Mouse (Mus musculus) midbrain, embryonic 10.5 days (tissue): Measurements from ENCODE around the gene Pold1. TPM values are rescaled to one million over a fixed set of nuclear protein-coding genes. Genes with fewer than 3 reads are reported as not detected.
A peak's percentile ranks its signal among the peaks of the same experiment; 100 is the strongest.

Experiments used
- DNase-seq: peaks from one replicate; pipeline ENCODE4 v3.0.0-alpha.2; 2017; ENCODE audit warnings: low spot score
- H3K27ac ChIP-seq: fragments of 300-500 bp; sonication (generic); replicated peaks from 2 replicates; pipeline ENCODE4 v1.5.1; 2016; ENCODE audit warnings: mild to moderate bottlenecking
- H3K27me3 ChIP-seq: fragments of 300-500 bp; sonication (generic); 2 replicates; pipeline ENCODE4 v1.6.1; 2016; ENCODE audit warnings: low read depth, mild to moderate bottlenecking; ENCODE audit not compliant: poor library complexity, severe bottlenecking
- H3K36me3 ChIP-seq: fragments of 300-500 bp; sonication (generic); 2 replicates; pipeline ENCODE4 v1.6.1; 2016; ENCODE audit warnings: mild to moderate bottlenecking, moderate library complexity
- H3K4me1 ChIP-seq: fragments of 300-500 bp; sonication (generic); 2 replicates; pipeline ENCODE4 v1.6.1; 2016
- H3K4me3 ChIP-seq: fragments of 300-500 bp; sonication (generic); 2 replicates; pipeline ENCODE4 v1.5.1; 2016; ENCODE audit warnings: mild to moderate bottlenecking, moderate library complexity
- H3K9me3 ChIP-seq: fragments of 300-500 bp; sonication (generic); replicated peaks from 2 replicates; pipeline ENCODE4 v1.6.1; 2016; ENCODE audit warnings: mild to moderate bottlenecking
- WGBS: fragments of 180-500 bp; shearing (Covaris S2); methylation state at CpG from one replicate; pipeline ENCODE4 v1.1.7; 2016; 5-methylcytosine and 5-hydroxymethylcytosine counted together
- polyA plus RNA-seq: library from polyadenylated mRNA; unstranded; fragments of >200 nt; fragmentation: Nextera tagmentation; extraction: Ambion mirVana; gene quantifications from 2 replicates; pipeline ENCODE4 v1.2.1, GENCODE M21; 2016

The Pold1 gene
- polyA plus RNA-seq, 1 experiment from 2014 or later = 179 TPM

DNA sequence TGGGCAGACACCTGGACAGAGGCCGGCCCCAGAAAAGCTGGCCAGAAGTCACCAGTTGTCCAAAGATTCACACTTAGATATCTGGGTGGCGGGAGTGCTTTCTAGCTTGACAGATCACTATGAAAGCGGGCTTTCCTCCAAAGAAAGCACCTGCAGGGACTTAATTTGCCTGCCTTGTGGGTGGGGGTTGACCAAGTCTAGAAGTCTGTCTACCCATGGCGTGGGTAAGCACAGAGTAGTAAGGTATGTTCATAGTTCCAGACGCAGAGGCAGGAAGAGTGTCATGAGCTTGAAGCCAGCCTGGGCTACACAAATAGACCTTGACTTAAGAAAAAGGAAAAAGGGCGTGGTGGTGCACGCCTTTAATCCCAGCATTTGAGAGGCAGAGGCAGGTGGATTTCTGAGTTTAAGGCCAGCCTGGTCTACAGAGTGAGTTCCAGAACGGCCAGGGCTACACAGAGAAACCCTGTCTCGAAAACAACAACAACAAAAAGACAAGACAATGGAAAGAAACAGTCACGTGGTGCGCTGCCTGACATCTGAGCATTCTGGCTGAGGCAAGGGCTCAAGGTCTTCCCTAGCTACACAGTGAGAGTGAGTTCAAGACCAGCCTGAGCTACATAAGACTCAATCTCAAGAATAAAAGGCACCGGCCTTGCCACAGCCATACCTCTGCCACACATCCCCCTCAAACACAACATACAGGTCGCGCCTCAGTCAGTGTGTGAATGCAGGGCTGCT is 22.1 kb downstream of the Pold1 start:
- no peaks in the 10 kb centered on the region for H3K36me3 ChIP-seq
- no peak for DNase-seq
- WGBS = 88% methylated on average over 14 of the region's 14 CpGs
- peaks cover 88% of the 10 kb centered on the region for H3K27me3 ChIP-seq
- H3K4me1 ChIP-seq = peaks cover 29% of the 10 kb centered on the region
- no peak overlapping the region for H3K27ac ChIP-seq
- H3K4me3 ChIP-seq = no peak overlapping the region
- no peaks in the 10 kb centered on the region for H3K9me3 ChIP-seq

DNA sequence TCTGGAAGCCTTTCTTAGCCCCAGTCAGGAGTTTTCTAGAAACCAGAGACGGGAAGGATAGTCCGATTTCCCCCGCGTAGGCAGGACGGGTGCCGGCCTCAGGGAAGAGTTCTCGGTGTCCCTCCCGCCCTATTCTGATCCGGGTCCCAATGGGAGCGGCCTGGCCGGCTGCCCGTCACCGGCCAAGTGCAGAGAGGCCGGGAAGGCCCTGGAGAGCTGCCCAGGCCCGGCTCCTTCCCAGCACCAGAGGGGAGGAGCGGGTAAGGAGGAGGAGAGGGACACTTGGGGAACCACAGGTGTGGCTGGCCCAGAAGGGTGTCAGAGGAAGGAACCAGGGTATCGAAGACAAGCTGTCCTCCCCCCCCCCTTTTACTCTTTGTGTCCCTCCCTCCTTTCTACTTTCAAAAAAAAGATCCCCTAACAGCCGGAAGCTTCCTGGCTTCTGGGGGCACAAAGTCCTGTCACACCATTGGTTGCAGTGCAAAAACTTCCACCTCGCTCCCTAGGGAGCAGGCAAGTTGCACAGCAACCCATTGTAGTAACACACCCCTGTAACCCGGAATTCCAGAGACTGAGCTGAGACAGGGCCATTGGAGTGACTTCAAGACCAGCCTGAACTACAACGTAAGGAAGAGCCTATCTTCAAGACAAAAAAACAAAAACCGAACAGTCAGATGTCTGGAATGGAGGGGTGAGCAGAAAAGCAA is 23.4 kb downstream of the Pold1 start:
- 21% methylated on average over 22 of the region's 22 CpGs for WGBS
- DNase-seq = no peak
- H3K4me3 ChIP-seq = peak overlapping the region; percentile 9; the same call in 1 of the 2 replicates
- peaks cover 35% of the 10 kb centered on the region for H3K4me1 ChIP-seq
- H3K36me3 ChIP-seq = no peaks in the 10 kb centered on the region
- H3K27ac ChIP-seq = peak overlapping the region; percentile 49
- H3K9me3 ChIP-seq = no peaks in the 10 kb centered on the region
- peaks cover 98% of the 10 kb centered on the region for H3K27me3 ChIP-seq

DNA sequence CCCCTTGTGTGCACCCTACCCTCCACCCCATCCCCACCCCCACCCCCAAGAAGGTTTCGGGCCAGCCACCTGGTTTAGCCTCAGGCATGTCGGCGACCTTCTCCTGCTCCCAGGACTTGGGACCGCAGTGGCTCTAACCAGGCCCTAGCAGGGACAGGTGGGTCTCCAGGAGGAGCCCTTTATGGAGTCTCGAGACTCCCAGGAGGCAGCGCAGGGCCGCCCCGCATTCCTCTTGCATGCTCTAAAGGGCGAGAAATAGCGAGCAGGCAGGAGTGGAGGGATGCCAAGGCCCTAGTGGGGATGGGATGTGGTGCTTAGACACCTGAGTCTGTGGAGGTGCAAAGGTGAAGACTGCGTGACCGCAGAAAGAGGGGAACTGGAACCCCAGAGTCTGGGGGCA is 24.1 kb downstream of the Pold1 start, which contains the start of gene Mybpc2:
Gene Mybpc2 (minus strand): TSS at position 155 of the 400 bp plus-strand sequence.
- Histone ChIP-seq H3K9me3 (no peaks in the 10 kb centered on the region), H3K27me3 (peaks cover 90% of the 10 kb centered on the region), H3K4me3 (peak within 1 kb of the TSS; percentile 9; the same call in 1 of the 2 replicates), H3K4me1 (peaks cover 34% of the 10 kb centered on the region), H3K36me3 (no peaks in the 10 kb centered on the region), H3K27ac (peak within 1 kb of the TSS; percentile 49)
- 33% methylated on average over 12 of the region's 12 CpGs for WGBS
- DNase-seq = no peak

DNA sequence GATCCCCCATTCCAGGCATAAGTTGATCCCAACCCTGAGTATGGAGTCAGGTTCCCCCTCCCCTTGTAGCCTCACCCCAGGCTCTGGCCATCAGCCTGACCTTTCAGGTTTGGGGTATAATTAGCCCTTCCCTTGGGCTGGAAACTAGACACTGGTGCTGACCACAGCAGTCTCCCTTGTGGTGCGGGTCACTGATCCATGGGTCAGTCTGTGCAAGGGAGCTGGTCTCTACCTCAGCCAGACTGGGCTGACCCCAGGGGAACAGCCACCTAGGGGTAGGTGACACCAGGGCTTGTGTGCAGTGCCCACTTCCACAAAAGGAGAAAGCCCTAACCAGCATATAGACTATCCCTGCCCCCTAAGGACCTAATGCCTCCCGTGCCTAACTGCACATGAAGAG is 25.6 kb downstream of the Pold1 start:
- H3K4me1 ChIP-seq = peaks cover 28% of the 10 kb centered on the region
- H3K36me3 ChIP-seq = no peaks in the 10 kb centered on the region
- DNase-seq = no peak
- H3K27ac ChIP-seq = no peak overlapping the region
- no peak overlapping the region for H3K4me3 ChIP-seq
- H3K27me3 ChIP-seq = peaks cover 76% of the 10 kb centered on the region
- no peaks in the 10 kb centered on the region for H3K9me3 ChIP-seq
- WGBS = 91% methylated on average over 2 of the region's 2 CpGs

DNA sequence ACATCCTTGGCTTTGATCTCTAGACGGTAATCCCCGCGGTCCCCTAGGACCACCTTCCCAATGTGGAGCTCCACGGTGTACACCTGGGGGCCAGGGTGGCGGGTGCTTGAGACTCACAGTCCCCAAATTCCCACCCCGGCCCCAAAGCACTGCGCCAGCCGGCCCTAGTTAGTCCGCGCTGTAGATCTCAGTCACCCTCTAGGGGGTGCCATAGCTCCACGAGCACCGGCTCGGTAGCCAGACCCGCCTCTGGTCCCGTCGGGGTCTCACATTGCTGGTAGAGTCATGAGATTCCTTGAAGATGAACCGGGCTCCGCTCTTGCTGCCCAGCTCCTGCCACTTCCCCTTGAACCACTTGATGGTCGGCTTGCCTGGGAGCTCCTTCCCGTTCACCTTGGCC is 26.9 kb downstream of the Pold1 start:
- peak overlapping the region; percentile 36 for H3K4me3 ChIP-seq
- H3K27me3 ChIP-seq = peaks cover 63% of the 10 kb centered on the region
- no peaks in the 10 kb centered on the region for H3K36me3 ChIP-seq
- peak; percentile 67 for DNase-seq
- WGBS = 2% methylated on average over 20 of the region's 20 CpGs
- no peaks in the 10 kb centered on the region for H3K9me3 ChIP-seq
- H3K27ac ChIP-seq = no peak overlapping the region
- peaks cover 22% of the 10 kb centered on the region for H3K4me1 ChIP-seq

DNA sequence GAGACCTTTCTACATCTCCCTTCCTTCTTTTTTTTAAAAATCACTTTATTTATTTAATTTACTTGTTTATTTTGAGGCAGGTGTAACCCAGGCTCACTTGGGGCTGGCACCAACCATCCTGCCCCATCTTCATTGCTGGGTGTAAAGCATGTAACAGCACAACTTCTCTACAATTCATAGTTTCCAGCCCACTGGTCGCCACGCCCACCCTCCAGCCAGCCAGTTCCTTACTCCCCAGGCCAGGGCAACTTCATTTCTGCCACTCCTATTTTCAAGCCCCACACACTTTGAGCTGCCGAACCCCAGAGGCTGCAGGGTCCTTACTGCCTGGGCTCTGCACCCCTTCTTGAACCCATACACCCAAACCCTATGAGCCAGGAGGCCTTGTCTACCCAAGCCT is 27.7 kb downstream of the Pold1 start:
- H3K27ac ChIP-seq = no peak overlapping the region
- H3K4me1 ChIP-seq = peaks cover 22% of the 10 kb centered on the region
- DNase-seq = no peak
- WGBS = 65% methylated on average over 3 of the region's 3 CpGs
- 0 out of 2 replicates have a peak overlapping the region, but pooled peaks have one; percentile 36 for H3K4me3 ChIP-seq
- no peaks in the 10 kb centered on the region for H3K36me3 ChIP-seq
- no peaks in the 10 kb centered on the region for H3K9me3 ChIP-seq
- peaks cover 55% of the 10 kb centered on the region for H3K27me3 ChIP-seq

DNA sequence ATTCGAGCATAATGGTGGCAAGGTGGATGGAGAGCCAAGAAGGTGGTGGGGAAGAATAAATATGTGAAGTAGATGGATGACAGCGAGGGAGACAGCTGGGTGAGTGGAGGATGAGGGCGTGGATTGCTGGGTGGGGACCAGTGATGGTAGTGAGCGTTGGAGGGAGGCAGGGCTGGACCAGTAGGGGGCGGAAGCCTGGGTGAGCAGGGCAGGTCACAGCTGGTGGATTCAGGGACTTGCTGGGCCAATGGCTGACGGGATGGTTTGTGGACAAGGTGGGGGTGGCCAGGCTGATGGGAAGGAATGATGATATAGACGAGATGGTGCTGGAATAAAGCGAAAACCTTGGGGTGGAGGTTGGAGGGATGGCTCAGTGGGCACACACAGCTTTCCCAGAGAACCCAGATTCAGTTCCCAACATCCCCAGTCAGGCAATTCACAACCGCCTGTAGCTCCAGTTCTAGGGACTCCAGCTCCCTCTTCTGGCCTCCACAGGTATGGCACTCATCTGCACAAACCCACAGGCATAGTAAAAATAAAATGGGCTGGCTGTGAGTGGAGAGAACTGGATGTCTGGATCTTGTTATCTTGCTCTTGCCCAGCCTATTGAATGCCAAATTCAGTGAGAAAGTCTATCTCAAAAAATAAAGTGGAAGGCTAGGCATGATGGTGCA is 29.3 kb downstream of the Pold1 start:
- no peaks in the 10 kb centered on the region for H3K36me3 ChIP-seq
- H3K27ac ChIP-seq = no peak overlapping the region
- 75% methylated on average over 9 of the region's 9 CpGs for WGBS
- no peak overlapping the region for H3K4me3 ChIP-seq
- no peaks in the 10 kb centered on the region for H3K9me3 ChIP-seq
- DNase-seq = no peak
- H3K27me3 ChIP-seq = peaks cover 39% of the 10 kb centered on the region
- H3K4me1 ChIP-seq = peaks cover 10% of the 10 kb centered on the region

DNA sequence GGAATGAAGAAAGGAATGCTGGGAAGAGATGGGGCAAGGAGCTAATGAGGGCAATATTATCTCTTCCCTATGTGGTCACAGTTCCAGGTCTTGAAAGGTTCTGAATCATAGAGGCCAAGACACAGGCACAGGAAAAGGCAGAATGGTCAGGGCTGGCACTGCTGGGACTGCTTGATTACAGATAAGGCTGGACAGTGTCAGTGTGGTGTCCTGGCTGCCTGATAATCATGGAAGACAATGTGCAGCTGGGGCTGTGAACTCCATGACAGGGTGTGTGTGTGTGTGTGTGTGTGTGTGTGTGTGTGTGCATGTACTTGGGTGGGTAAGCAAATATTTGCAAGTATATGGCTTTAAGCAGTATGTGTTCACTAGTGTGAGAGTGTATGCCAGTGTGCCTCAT is 41.2 kb downstream of the Pold1 start:
- Histone ChIP-seq H3K9me3 (peaks cover 5% of the 10 kb centered on the region; the same call in 1 of the 2 replicates), H3K4me3 (no peak overlapping the region), H3K36me3 (no peaks in the 10 kb centered on the region), H3K4me1 (no peaks in the 10 kb centered on the region), H3K27ac (no peak overlapping the region), H3K27me3 (0 out of 2 replicates have a peak, but pooled peaks cover 7% of the 10 kb centered on the region)
- no peak for DNase-seq

DNA sequence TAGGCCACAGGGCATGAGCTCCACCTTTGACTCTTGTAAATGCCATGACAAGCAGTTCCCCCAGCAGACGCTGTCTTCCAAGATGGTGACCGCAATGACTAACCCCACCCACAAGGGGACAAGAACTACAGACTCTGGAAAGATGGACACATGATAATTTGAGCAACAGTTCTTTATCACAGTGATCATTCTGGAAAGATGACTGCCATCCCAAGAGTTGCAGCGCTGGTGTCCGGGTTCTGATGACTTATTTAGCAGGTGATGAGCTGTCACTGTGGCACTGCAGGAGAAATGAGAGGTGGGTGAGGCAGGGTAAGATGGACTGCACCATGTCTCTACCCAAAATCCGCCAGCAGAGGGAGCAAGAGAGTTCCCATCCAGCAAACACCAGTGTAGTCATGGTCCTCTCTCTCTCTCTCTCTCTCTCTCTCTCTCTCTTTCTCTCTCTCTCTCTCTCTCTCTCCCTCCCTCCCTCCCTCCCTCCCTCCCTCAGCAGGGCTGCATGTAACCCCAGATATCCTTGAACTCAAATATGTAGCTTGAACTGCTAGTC is 47.0 kb downstream of the Pold1 start:
- no peak overlapping the region for H3K27ac ChIP-seq
- peak; percentile 75 for DNase-seq
- no peaks in the 10 kb centered on the region for H3K36me3 ChIP-seq
- H3K4me3 ChIP-seq = no peak overlapping the region
- H3K4me1 ChIP-seq = peaks cover 14% of the 10 kb centered on the region
- peaks cover 18% of the 10 kb centered on the region for H3K27me3 ChIP-seq
- 44% methylated on average over 5 of the region's 5 CpGs for WGBS
- H3K9me3 ChIP-seq = 0 out of 2 replicates have a peak, but pooled peaks cover 3% of the 10 kb centered on the region

DNA sequence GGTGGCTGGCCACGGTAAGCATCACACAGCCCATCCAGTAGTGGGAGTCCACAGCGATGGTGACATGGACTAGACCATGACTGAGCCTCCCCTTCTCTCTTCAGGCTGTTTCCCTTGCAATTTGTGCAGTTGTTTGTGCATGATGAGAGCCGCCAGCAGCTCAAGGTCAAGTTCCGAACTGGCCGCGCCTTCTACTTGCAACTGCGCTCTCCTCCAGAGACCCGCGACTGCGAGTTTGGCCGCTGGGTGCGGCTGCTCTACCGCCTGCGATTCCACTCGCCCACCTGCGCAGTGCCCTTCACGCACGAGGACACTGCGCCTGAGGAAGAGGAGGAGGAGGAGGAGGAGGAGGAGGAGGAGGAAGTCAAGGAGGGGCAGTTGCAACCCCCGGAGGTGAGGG is 48.6 kb downstream of the Pold1 start:
- peaks cover 24% of the 10 kb centered on the region for H3K4me1 ChIP-seq
- no peak for DNase-seq
- no peak overlapping the region; the same call in 1 of the 2 replicates for H3K4me3 ChIP-seq
- H3K27ac ChIP-seq = 0 out of 2 replicates have a peak overlapping the region, but pooled peaks have one; percentile 13
- H3K27me3 ChIP-seq = peaks cover 18% of the 10 kb centered on the region
- 0 out of 2 replicates have a peak, but pooled peaks cover 3% of the 10 kb centered on the region for H3K9me3 ChIP-seq
- no peaks in the 10 kb centered on the region for H3K36me3 ChIP-seq
- 63% methylated on average over 20 of the region's 20 CpGs for WGBS

DNA sequence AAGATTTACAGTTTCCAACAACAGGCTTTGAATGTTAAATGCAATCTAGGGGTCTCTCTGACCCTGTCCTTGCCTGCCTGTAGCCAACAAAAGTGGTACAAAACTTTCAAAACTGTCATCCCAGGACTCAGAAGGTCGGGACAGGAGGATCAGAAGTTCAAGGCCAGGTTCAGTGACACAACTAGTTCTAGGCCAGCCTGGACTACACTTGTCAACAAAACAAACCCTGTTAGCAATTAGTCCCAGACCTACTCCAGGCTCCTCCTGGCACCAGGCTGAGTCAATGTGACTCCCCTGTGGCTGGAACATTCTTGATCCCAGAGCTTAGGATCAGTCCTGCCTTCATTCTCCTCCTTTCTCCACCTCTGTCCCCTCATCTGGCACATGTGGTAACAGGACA is 49.7 kb downstream of the Pold1 start:
- Histone ChIP-seq H3K36me3 (peaks cover 9% of the 10 kb centered on the region), H3K4me1 (peaks cover 29% of the 10 kb centered on the region), H3K27me3 (peaks cover 18% of the 10 kb centered on the region), H3K27ac (no peak overlapping the region), H3K4me3 (no peak overlapping the region), H3K9me3 (no peaks in the 10 kb centered on the region)
- DNase-seq = no peak
- 89% methylated on average over 1 of the region's 1 CpGs for WGBS

DNA sequence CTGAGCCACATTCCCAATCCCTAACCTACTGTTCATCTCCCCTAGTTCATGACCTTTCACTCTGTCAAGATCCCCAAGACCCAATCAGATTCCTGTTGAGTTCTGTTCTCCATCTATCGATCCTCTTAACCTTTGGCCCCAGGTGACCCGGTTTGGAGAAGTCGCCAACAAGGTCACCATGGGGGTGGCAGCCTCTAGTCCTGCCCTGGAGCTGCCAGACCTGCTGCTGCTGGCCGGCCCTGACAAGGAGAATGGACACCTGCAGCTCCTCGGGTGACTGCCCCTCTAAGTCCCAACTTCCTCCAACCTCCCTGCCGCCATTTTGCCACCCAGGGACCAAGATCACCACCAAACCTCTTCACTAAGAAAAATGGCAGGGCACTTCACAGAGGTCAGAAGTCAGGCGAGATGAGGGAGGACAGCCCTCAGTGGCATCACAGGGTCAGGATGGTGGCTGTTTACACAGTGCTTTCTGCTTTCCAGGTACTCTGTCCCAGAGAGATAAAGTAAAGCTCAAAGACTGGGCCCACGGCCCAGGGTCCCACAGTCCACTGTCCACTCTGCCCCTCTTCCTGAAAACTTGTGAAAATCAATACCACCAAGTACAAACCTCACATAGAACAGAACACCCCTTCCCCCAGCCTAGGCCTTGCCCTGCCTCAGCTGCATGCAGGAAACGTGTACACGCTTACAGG is 51.1 kb downstream of the Pold1 start:
- H3K4me1 ChIP-seq = peaks cover 29% of the 10 kb centered on the region
- no peak for DNase-seq
- H3K4me3 ChIP-seq = peak overlapping the region; percentile 86
- WGBS = 84% methylated on average over 10 of the region's 10 CpGs
- peak overlapping the region; percentile 99 for H3K27ac ChIP-seq
- H3K27me3 ChIP-seq = peaks cover 18% of the 10 kb centered on the region
- H3K9me3 ChIP-seq = no peaks in the 10 kb centered on the region
- H3K36me3 ChIP-seq = peaks cover 23% of the 10 kb centered on the region
